Mouse (Mus musculus) monocyte, adult 2 months (primary cell): ENCODE measurements at regions not wholly inside any gene's neighbourhood (a gene's known extent, or its start where the extent isn't known, plus 50 kb on each side); places are given as distances from the start of the nearest gene placed in this dataset.
"Not testable (repeated sequence)": the region's sequence is repeated elsewhere in the genome, so short reads cannot be mapped to it uniquely, and the experiment has no call there.

ENCODE experiments used
- DNase-seq, 2 experiments: peaks; one replicate each; pipeline ENCODE4 v3.0.0; 2022; ENCODE audit warnings: low spot score in 2 of 2, low read depth in 1 of 2

- DNase-seq = no peak
Observed at GRCm38 (mm10) chr4:3079901-3080300, 87.2 kb upstream of the Vmn1r2 start.

GRCm38 (mm10) chr4:3080385-3081125 is 86.6 kb upstream of the Vmn1r2 start:
- no peak for DNase-seq

GRCm38 (mm10) chr4:3081148-3081952 is 85.8 kb upstream of the Vmn1r2 start:
- DNase-seq = peak in 1 of 2 experiments; percentile 1

- peak in 1 of 2 experiments; percentile 6 for DNase-seq
Observed at GRCm38 (mm10) chr4:3081953-3082950, 84.9 kb upstream of the Vmn1r2 start.

GRCm38 (mm10) chr4:3083161-3084020 is 83.7 kb upstream of the Vmn1r2 start:
- peak in 1 of 2 experiments; percentile 3 for DNase-seq

GRCm38 (mm10) chr4:3084021-3084545 is 83.0 kb upstream of the Vmn1r2 start:
- DNase-seq = peak in 1 of 2 experiments; percentile 2

- peak in 1 of 2 experiments; percentile 1 for DNase-seq
Observed at GRCm38 (mm10) chr4:3085456-3086448, 81.4 kb upstream of the Vmn1r2 start.

GRCm38 (mm10) chr4:3087616-3088015 is 79.5 kb upstream of the Vmn1r2 start:
- DNase-seq = not testable (repeated sequence)

- DNase-seq = no peak
Observed at GRCm38 (mm10) chr4:3089567-3090377, 77.3 kb upstream of the Vmn1r2 start.

GRCm38 (mm10) chr4:3090378-3090735 is 76.8 kb upstream of the Vmn1r2 start:
- DNase-seq = no peak

- DNase-seq = no peak
Observed at GRCm38 (mm10) chr4:3090742-3091141, 76.4 kb upstream of the Vmn1r2 start.
